Mouse (Mus musculus) left cerebral cortex, adult 11 months (tissue): ENCODE results near the gene Gm21762.
"Not testable (repeated sequence)": the region's sequence is repeated elsewhere in the genome, so short reads cannot be mapped to it uniquely, and the experiment has no call there.

Experiments used
- DNase-seq: peaks from one replicate; pipeline ENCODE4 v3.0.0; 2022; ENCODE audit warnings: low spot score

Gene Gm21762

GRCm38 (mm10) chr13:120215847-120216246 is at the start of gene Gm21762:
Gene Gm21762 (minus strand): TSS chr13:120215947.
- not testable (repeated sequence) for DNase-seq

- not testable (repeated sequence) for DNase-seq
Observed at GRCm38 (mm10) chr13:120262870-120263269, 47.1 kb upstream of the Gm21762 start, which contains the start of gene AF067061. Gene AF067061 (plus strand): TSS chr13:120263114.

- not testable (repeated sequence) for DNase-seq
Observed at GRCm38 (mm10) chr13:120259718-120260117, 44.0 kb upstream of the Gm21762 start.

- DNase-seq, result not testable (repeated sequence)
Observed at GRCm38 (mm10) chr13:120258817-120259658, 43.3 kb upstream of the Gm21762 start.

GRCm38 (mm10) chr13:120251208-120251924 is 35.6 kb upstream of the Gm21762 start:
- not testable (repeated sequence) for DNase-seq

- DNase-seq, result not testable (repeated sequence)
Observed at GRCm38 (mm10) chr13:120238811-120239210, 23.1 kb upstream of the Gm21762 start, which contains the start of gene Gm21731. Gene Gm21731 (plus strand): TSS chr13:120239111.

- not testable (repeated sequence) for DNase-seq
Observed at GRCm38 (mm10) chr13:120232447-120233049, 16.8 kb upstream of the Gm21762 start.

- not testable (repeated sequence) for DNase-seq
Observed at GRCm38 (mm10) chr13:120231798-120232197, 16.1 kb upstream of the Gm21762 start.

- not testable (repeated sequence) for DNase-seq
Observed at GRCm38 (mm10) chr13:120223012-120223659, 7.4 kb upstream of the Gm21762 start.

GRCm38 (mm10) chr13:120220922-120221321 is 5.2 kb upstream of the Gm21762 start:
- DNase-seq, result not testable (repeated sequence)

- DNase-seq, result not testable (repeated sequence)
Observed at GRCm38 (mm10) chr13:120196189-120196821, 19.4 kb downstream of the Gm21762 start.

- DNase-seq, result not testable (repeated sequence)
Observed at GRCm38 (mm10) chr13:120172133-120172532, 43.6 kb downstream of the Gm21762 start, which contains the start of gene Gm21818. Gene Gm21818 (plus strand): TSS chr13:120172433.

GRCm38 (mm10) chr13:120168301-120168700 is 47.4 kb downstream of the Gm21762 start:
- not testable (repeated sequence) for DNase-seq
